Mouse (Mus musculus): ENCODE data around the gene Olfr309.
"Not testable (repeated sequence)": the region's sequence is repeated elsewhere in the genome, so short reads cannot be mapped to it uniquely, and the experiment has no call there.

Gene Olfr309

DNA sequence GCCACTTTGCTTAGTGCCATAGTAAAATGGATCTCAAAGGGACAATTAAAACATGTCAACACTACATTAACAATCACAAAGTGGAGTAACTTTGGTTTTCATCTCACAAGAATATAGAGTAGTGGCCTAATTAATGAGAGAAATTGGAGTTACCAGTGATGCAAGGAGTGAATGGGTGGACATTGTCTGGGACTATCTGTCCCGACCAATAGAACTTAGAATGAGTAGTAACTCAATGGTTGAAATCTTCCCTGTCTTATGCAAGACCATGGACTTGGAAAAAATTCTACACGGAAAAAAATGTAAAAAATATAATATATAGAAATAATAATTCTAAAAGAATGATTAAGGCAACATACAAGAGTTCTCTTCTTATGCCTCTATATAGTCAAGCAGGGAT lies at the start of gene Olfr309:
Olfr309 (minus strand) TSS at position 101 of the 400 bp plus-strand sequence.
- DNase-seq = no peak

DNA sequence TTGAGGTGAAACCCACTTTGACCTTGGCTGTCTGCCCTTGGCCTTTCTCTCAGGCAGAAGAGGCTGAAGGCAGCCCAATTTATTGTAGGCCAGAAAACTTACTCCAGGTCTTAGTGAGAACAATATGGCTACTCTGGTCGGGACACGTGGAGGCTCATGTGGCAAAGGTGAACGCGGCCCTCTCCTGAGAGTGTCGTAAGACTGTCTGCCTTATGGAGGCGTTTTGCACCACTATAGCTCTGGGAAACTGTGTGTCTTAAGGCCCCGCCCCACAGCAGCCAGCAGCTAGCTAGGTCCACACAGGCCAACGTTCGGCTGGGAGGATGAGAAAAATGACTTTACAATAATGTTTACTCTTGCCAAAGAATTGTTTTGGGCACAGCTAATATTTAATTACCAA lies 32.8 kb upstream of the Olfr309 start:
- DNase-seq = not testable (repeated sequence)

DNA sequence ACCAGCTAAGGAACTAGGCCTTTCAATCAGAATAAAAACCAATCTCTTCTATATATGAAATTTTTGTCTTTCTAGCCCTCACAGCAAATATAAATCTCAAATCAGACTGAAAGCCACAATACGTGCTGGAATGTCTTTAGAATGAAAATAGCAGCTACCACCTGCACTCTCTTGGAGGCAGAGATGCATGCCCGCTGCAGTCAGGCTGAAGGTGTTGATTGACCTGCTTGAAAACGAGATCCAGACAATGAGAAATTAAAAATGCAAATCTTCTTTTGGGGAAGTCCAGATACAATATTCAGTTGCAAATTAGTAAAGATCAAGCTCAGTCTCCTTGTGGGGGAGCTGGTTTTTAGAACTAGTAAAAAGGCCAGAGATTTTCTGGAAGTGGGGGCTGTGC lies 30.7 kb upstream of the Olfr309 start:
- no peak for DNase-seq

DNA sequence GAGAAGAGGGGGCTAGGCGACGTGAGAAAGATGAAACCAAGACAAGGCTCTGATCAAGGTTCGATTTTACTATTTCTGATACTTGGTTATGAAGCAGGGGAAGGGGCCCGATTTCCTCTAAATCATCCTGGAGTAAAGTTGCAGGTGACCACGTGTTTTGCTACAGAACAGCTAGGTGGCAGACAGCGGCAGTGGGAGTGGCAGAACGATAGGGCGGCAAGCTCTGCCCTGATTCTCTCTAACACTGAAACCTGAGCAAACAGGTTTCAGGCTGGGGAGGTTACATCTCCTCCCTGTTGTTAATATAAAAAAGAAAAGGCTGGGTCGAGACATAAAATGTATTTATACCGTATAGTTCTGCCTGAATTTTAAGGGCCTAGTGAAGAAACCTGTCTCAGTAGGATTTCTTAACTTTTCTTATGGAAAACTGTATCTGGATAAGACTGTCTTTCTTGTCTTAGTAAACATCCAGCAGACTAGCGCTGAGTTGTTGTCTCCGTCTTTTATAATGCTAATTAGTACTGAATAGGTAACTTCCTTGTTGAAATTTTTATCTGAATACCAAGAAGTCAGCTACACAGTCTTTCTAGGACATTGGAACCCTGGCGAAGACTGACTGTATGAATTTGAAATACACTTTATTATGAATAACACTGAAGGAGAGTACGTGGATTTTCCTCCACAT lies 29.5 kb upstream of the Olfr309 start:
- DNase-seq = no peak

DNA sequence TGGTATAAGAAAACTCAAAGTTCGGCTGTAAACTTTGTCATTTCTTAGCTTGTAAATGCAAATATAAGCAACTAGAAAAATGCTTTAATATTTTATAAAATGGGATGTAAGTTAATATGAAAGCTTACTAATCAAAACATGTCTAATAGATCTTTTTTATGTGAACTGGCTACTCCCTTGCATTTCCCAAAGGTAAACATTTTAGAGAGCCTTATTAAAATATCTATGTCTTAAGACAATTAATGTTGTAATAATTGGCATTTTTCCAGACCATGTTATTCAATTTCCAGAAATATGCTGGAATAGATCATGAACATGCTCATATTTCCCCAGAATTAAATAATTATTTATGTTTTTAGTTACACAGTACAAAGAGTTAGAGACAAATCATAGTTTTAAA lies 24.0 kb upstream of the Olfr309 start, which contains the start of gene Olfr307:
Olfr307 (minus strand) TSS at position 101 of the 400 bp plus-strand sequence.
- DNase-seq = no peak

DNA sequence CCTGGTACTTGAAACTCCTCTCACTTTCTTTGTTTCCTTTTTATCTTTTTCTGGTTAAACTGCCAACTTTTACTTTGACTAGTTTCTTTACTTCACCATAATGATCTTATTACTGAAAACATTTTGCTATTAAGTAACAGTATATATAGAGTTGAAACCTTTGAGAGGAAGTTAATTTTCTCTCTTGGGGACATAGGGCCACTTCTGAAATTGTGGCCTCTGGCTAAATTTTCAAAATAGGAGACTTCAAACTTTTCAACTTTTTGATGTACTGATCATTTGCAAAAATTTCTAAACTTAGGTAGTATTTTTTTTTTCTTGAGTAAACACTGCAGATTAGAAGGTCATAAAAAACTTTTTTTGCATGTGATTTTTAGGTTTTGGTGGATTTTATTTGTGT lies 12.0 kb upstream of the Olfr309 start, which contains the start of gene Olfr308:
Olfr308 (minus strand) TSS at position 101 of the 400 bp plus-strand sequence.
- DNase-seq = no peak

DNA sequence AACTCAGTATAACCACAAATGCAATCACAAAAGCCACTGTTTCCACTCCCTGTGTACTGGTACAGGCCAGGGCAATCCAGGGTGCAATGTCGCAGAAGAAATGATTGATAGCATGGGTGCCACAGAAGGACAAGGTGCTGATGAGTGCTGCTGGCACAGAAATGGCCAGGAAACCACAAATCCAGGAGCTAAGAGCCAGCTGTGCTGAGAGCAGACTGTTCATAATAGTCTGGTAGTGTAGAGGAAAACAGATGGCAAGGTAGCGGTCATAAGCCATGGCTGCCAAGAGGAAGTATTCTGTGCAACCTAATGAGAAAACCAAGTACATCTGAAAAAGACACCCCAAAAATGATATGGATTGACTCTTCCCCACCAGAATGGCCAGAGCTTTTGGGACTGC lies 7.8 kb upstream of the Olfr309 start:
- no peak for DNase-seq

DNA sequence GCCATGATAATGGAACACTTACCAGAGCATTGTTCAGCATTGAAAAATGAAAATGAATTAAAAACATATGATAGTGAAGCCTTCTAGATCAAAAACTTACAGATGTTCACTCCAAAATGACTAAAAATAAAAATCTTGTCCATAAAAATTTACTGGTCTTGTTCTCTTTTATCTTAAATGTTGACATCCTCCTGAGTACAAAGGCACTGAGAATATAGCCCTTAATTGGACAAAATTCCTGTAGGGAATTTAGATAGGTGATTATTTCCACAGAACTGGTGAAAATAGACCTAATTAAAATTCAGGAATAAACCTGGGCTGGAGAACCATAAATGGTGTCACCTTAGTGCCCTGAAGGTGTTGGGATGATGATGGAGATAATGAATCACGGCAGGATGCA lies 36.4 kb downstream of the Olfr309 start, which contains the start of gene Olfr310:
Olfr310 (minus strand) TSS at position 101 of the 400 bp plus-strand sequence.
- no peak for DNase-seq

All from cerebellum, adult 11-12 months (tissue).